Mouse (Mus musculus) hindbrain, embryonic 14.5 days (tissue): ENCODE data around the gene Fahd1. TPM values are rescaled to one million over a fixed set of nuclear protein-coding genes. Genes with fewer than 3 reads are reported as not detected.

Experiments
- ATAC-seq: fragments of 200-750 bp; cut with Nextera tagmentation; 2 replicates; pipeline ENCODE4 v1.8.0; 2017; ENCODE audit warnings: moderate number of reproducible peaks, mild to moderate bottlenecking, moderate TSS enrichment, moderate library complexity; ENCODE audit not compliant: low FRiP score
- DNase-seq: peaks from one replicate; pipeline ENCODE4 v3.0.0-alpha.2; 2015; ENCODE audit warnings: low spot score
- H3K27ac ChIP-seq: fragments of 300-500 bp; sonication (generic); 2 replicates; pipeline ENCODE4 v1.5.1; 2014; ENCODE audit warnings: mild to moderate bottlenecking, moderate library complexity
- H3K27me3 ChIP-seq: fragments of 300-500 bp; sonication (generic); 2 replicates; pipeline ENCODE4 v1.6.1; 2014; ENCODE audit warnings: mild to moderate bottlenecking, low read length, mixed read lengths; ENCODE audit not compliant: control insufficient read depth, insufficient read depth
- H3K36me3 ChIP-seq: fragments of 300-500 bp; sonication (generic); replicated peaks from 2 replicates; pipeline ENCODE4 v1.6.1; 2014; ENCODE audit not compliant: control insufficient read depth, insufficient read depth
- H3K4me1 ChIP-seq: fragments of 300-500 bp; sonication (generic); replicated peaks from 2 replicates; pipeline ENCODE4 v1.6.1; 2014; ENCODE audit warnings: antibody characterized with exemption, low read length, mixed read lengths; ENCODE audit not compliant: control insufficient read depth, insufficient read depth
- H3K4me2 ChIP-seq: fragments of 300-500 bp; sonication (generic); replicated peaks from 2 replicates; pipeline ENCODE4 v1.6.1; 2014; ENCODE audit warnings: mild to moderate bottlenecking, moderate library complexity
- H3K4me3 ChIP-seq: fragments of 300-500 bp; sonication (generic); replicated peaks from 2 replicates; pipeline ENCODE4 v1.5.1; 2014; ENCODE audit warnings: mild to moderate bottlenecking, low read length
- H3K9ac ChIP-seq: fragments of 300-500 bp; sonication (generic); 2 replicates; pipeline ENCODE4 v1.6.1; 2014
- H3K9me3 ChIP-seq: fragments of 300-500 bp; sonication (generic); 2 replicates; pipeline ENCODE4 v1.6.1; 2016; ENCODE audit warnings: low read length; ENCODE audit not compliant: control insufficient read depth
- WGBS: fragments of 180-500 bp; shearing (Covaris S2); extraction: QIAGEN DNeasy Blood & Tissue Kit; methylation state at CpG from one replicate; pipeline ENCODE4 v1.1.7; 2014; 5-methylcytosine and 5-hydroxymethylcytosine counted together
- polyA plus RNA-seq: library from polyadenylated mRNA; unstranded; fragments of >200 nt; fragmentation: Nextera tagmentation; extraction: Ambion mirVana; gene quantifications from 2 replicates; pipeline ENCODE4 v1.2.1, GENCODE M21; 2014

The Fahd1 gene
- polyA plus RNA-seq, 1 experiment from 2014 or later = 23.3 TPM

DNA sequence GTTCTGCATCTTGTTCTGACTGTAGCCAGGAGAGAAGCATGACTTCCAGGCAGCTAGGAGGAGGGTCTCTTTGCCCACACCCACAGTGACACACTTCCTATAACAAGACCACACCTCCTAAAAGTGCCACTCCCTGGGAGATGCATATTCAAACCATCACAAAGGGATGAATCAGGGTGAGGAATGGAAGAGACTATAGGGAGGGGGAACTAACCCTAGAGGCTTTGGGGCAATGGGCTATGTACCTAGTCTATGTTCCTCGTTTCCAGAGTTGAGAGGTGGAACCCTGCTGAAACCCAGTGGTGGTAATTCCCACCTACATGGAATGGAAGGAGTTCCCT is 24.2 kb upstream of the Fahd1 start:
- Histone ChIP-seq H3K9me3 (no peaks in the 10 kb centered on the region), H3K4me3 (no peak overlapping the region), H3K27ac (no peak overlapping the region), H3K9ac (no peak overlapping the region), H3K27me3 (no peaks in the 10 kb centered on the region), H3K4me1 (no peaks in the 10 kb centered on the region), H3K36me3 (no peaks in the 10 kb centered on the region), H3K4me2 (no peak overlapping the region)
- 55% methylated on average over 1 of the region's 1 CpGs for WGBS
- DNase-seq = no peak
- no peak for ATAC-seq

DNA sequence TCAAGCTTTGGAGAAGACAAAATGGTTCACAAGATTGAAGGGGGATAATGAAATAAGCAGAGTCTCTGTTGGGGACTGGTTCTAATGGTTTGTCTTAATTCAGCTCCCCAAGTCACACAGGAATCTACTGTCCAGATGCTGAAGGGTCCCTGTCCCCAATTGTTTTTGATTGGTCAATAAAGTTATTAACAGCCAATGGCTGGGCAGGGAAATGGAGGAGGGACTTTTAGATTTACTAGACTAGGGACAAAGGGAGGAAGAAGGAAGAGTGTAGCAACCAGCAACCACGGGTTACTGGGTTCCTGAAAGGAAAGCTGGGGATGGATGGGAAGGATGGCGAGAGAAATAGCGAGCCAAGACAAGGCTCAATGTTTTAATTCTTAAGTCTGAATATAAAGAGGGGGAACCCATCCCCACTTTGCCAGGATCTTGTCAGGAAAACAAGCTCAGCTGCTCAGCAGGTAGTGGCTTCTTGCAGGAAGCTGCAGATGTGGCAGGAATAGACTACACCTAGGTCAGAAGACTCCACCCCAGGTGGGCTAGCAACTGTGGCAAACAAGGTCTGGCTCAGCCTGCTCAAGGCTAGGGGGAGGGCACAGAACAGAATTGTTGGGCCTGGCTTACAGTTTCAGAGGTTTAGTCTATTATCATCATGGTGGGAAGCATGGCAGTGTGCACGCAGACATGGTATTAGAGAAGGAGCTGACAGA is 23.7 kb upstream of the Fahd1 start:
- Histone ChIP-seq H3K27ac (no peak overlapping the region), H3K4me3 (no peak overlapping the region), H3K9ac (no peak overlapping the region), H3K27me3 (no peaks in the 10 kb centered on the region), H3K4me2 (no peak overlapping the region), H3K36me3 (no peaks in the 10 kb centered on the region), H3K4me1 (no peaks in the 10 kb centered on the region), H3K9me3 (no peaks in the 10 kb centered on the region)
- DNase-seq (no peak), ATAC-seq (no peak)
- WGBS = 50% methylated on average over 4 of the region's 4 CpGs

DNA sequence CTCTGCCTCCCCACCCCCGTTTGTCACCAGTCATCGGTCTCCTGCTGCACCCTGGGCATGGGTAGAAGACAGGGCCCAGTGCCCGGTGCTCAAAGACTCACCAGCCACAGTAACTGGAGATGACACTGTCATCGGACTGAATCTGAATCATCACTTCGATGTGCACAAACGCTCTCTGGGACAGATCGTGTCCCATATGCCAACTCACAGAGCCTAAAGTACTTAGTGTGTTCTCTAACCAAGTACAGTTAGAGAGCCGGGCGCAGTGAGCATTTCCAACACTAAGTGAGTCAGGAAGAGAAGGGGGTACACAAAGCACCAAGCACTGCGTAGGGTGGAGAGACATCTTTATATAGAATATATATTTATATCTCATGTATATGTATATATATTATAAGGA is 17.8 kb upstream of the Fahd1 start:
- Histone ChIP-seq H3K4me2 (no peak overlapping the region), H3K4me1 (no peaks in the 10 kb centered on the region), H3K36me3 (peaks cover 22% of the 10 kb centered on the region), H3K4me3 (no peak overlapping the region), H3K27me3 (no peaks in the 10 kb centered on the region), H3K9me3 (no peaks in the 10 kb centered on the region), H3K9ac (no peak overlapping the region), H3K27ac (no peak overlapping the region)
- ATAC-seq (no peak), DNase-seq (no peak)
- 91% methylated on average over 10 of the region's 10 CpGs for WGBS

DNA sequence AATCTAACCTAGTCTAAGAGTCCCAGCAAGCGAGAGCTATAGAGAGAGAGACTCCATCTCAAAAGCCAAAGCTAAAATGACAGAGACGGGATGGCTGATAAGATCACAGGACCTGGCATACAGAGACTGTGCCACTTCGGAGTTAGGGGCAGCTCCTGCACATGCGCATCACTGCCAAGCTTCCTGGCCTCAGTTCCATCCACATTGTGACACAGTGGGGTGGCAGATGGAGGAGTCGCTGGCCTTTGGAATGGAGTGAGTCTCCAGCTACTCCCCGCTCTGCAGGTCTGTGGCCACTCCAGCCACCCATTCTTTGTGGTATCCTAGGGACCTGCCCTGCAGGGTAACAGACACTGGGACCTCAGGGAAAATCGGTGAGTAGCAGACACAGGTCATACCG is 15.6 kb upstream of the Fahd1 start, which contains the start of gene Igfals:
Gene Igfals, plus strand, starts transcription at position 222 of the 400 bp plus-strand sequence.
- no peak within 1 kb of the TSS for H3K4me2 ChIP-seq
- ATAC-seq (no peak), DNase-seq (no peak)
- H3K27me3 ChIP-seq = no peaks in the 10 kb centered on the region
- no peaks in the 10 kb centered on the region for H3K4me1 ChIP-seq
- no peak within 1 kb of the TSS for H3K9ac ChIP-seq
- H3K27ac ChIP-seq = no peak within 1 kb of the TSS
- no peak within 1 kb of the TSS for H3K4me3 ChIP-seq
- 90% methylated on average over 8 of the region's 8 CpGs for WGBS
- peaks cover 43% of the 10 kb centered on the region for H3K36me3 ChIP-seq
- no peaks in the 10 kb centered on the region for H3K9me3 ChIP-seq

DNA sequence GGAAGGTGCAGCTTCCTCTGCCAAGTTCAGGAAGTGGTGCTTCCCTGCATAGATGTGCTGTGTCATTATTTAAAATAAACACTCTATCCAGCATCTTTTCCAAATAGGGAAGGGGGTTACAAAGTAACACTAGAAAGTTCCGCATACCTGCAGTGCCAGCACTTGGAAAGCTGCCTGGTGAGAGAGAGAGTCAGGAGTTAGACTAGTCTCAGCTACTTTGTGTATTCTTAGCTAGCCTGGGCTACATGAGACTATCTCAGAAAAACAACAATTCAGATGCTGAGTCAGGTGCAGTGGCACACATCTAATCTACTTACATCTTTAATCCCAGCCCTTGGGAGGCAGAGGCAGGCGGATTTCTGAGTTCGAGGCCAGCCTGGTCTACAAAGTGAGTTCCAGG is 11.6 kb upstream of the Fahd1 start:
- no peak overlapping the region for H3K4me3 ChIP-seq
- H3K9me3 ChIP-seq = no peaks in the 10 kb centered on the region
- H3K9ac ChIP-seq = no peak overlapping the region
- no peak overlapping the region for H3K27ac ChIP-seq
- no peak overlapping the region for H3K4me2 ChIP-seq
- DNase-seq = no peak
- no peak for ATAC-seq
- peaks cover 53% of the 10 kb centered on the region for H3K36me3 ChIP-seq
- no peaks in the 10 kb centered on the region for H3K4me1 ChIP-seq
- 92% methylated on average over 3 of the region's 3 CpGs for WGBS
- H3K27me3 ChIP-seq = no peaks in the 10 kb centered on the region

DNA sequence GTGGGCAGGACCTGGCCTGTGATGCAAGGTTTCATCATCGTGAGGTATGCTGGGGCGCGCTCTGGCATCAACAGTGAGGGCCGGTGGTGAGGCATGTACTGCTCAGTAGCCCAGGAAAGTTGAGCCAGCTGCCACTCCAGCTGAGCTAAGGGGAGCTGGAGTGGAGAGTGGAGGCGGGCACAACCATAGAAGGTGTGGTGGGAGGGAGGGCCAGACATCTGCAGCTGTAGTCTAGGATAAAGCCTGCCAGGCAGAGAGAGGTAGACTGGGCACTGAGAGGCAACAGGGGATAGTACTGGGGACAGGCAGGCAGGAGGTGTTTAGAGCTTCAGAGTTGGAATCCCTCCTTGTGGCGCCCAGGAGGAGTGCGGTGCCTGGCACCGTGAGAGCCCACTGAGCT is 9.9 kb upstream of the Fahd1 start:
- DNase-seq (no peak), ATAC-seq (no peak)
- WGBS = 94% methylated on average over 8 of the region's 8 CpGs

DNA sequence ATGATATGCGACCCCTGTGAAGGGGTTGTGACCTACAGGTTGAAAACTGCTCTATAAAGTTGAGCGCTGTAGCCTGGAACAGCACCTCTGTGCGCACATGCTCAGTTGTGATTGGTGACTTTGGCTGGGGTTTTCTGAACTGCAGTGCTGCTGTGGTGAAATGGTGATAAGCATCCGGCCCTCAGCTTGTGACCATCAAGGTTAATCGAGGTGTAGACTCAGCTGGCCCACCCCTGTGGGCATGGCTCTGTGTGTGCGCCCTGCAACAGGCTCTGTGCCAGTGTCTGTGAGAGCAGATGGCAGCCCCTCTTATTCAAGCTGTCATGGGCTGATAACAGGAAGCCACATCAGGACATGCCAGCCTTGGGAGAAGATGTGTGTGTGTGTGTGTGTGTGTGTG is 8.8 kb upstream of the Fahd1 start:
- Histone ChIP-seq H3K27me3 (no peaks in the 10 kb centered on the region), H3K36me3 (peaks cover 58% of the 10 kb centered on the region), H3K9me3 (no peaks in the 10 kb centered on the region), H3K27ac (no peak overlapping the region), H3K4me3 (no peak overlapping the region), H3K4me1 (no peaks in the 10 kb centered on the region), H3K9ac (no peak overlapping the region), H3K4me2 (no peak overlapping the region)
- no peak for DNase-seq
- 86% methylated on average over 6 of the region's 6 CpGs for WGBS
- no peak; the same call in 1 of the 2 replicates for ATAC-seq

More for the DNA sequence above, 9.9 kb upstream of the Fahd1 start:
- H3K27ac ChIP-seq = no peak overlapping the region
- no peaks in the 10 kb centered on the region for H3K9me3 ChIP-seq
- H3K27me3 ChIP-seq = no peaks in the 10 kb centered on the region
- peaks cover 57% of the 10 kb centered on the region for H3K36me3 ChIP-seq
- H3K4me2 ChIP-seq = no peak overlapping the region
- H3K4me3 ChIP-seq = no peak overlapping the region
- H3K4me1 ChIP-seq = no peaks in the 10 kb centered on the region
- H3K9ac ChIP-seq = no peak overlapping the region

DNA sequence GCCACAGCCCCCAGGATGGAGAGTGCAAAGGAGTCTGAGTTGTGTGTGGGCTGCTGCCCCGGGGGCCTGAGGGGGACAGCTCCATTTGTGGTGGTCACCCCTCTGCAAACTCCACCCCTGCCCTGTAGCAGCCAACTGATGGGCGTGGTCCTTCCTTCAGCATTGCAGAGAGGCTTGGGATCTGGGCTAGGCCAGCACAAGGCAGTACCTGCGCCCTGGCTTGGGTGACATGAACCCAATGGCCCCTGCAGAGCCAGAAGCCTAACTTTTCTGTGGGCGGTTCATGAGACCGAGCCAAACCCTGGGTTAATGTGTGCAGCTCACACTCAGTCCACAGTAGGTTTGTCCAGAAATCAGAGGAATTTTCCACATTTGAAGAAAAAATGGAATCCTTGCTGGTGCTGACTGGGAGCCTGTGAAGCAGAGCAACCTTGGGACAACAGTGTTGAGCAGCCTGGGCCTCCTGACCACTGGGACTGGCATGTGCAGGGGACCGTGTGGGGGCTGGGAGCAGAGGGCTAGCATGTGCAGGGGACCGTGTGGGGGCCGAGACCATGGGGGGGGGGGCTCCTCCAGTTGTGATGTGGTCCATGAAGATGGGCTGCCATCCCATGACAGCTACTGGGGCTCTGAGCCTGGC is 7.8 kb upstream of the Fahd1 start:
- Histone ChIP-seq H3K4me3 (no peak overlapping the region), H3K9me3 (no peaks in the 10 kb centered on the region), H3K4me1 (no peaks in the 10 kb centered on the region), H3K36me3 (peaks cover 60% of the 10 kb centered on the region), H3K27me3 (no peaks in the 10 kb centered on the region), H3K9ac (no peak overlapping the region), H3K4me2 (no peak overlapping the region), H3K27ac (no peak overlapping the region)
- no peak for DNase-seq
- ATAC-seq = no peak
- WGBS = 86% methylated on average over 8 of the region's 8 CpGs

DNA sequence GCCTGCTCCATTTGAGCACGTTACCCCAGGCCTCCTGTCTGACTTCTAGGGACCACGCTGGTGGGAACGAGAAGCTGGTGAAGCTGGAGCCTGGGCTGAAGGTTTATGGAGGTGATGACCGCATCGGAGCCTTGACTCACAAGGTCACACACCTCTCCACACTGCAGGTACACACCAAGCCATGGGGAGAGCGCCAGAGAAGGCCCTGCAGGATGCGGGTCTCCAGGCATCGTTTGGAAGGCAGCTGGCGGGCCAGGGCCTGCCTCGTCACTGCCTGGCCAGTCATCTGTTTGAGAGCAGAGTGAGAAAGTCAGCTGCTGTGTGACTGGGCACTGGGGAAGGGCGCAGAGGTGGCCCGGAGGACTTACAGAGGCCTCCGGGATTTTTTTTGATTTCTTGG is 6.4 kb upstream of the Fahd1 start:
- no peak overlapping the region for H3K27ac ChIP-seq
- 89% methylated on average over 13 of the region's 13 CpGs for WGBS
- H3K9me3 ChIP-seq = no peaks in the 10 kb centered on the region
- no peak overlapping the region for H3K4me2 ChIP-seq
- H3K9ac ChIP-seq = no peak overlapping the region
- no peak for ATAC-seq
- no peaks in the 10 kb centered on the region for H3K27me3 ChIP-seq
- DNase-seq = no peak
- no peak overlapping the region for H3K4me3 ChIP-seq
- no peaks in the 10 kb centered on the region for H3K4me1 ChIP-seq
- H3K36me3 ChIP-seq = peaks cover 50% of the 10 kb centered on the region
